Mouse (Mus musculus): ENCODE measurements around the gene Lpcat3.
A peak's percentile ranks its signal among the peaks of the same experiment; 100 is the strongest.

Gene Lpcat3

GRCm38 (mm10) chr6:124740888-124741761 is 78.3 kb downstream of the Lpcat3 start, which contains the start of gene Grcc10:
TSS of gene Grcc10 (minus strand) at chr6:124741374.
- Histone ChIP-seq H3K4me3 (replicated peaks; ENCODE audit: low read length) (peak within 1 kb of the TSS; percentile 86), H3K36me3 (ENCODE audit: insufficient read depth, low read length) (peaks cover 21% of the 10 kb centered on the region), H3K9me3 (ENCODE audit: low read length) (no peaks in the 10 kb centered on the region), H3K27me3 (ENCODE audit: insufficient read depth, low read length) (no peaks in the 10 kb centered on the region; the same call in 1 of the 2 replicates), H3K4me1 (replicated peaks; ENCODE audit: low read depth, low read length) (peaks cover 75% of the 10 kb centered on the region)
- no peak for TF ChIP-seq NANOG (IDR thresholded peaks at IDR 0.05; ENCODE audit: borderline replicate concordance, low read length)
- TF ChIP-seq POU5F1 (IDR thresholded peaks at IDR 0.05; ENCODE audit: borderline replicate concordance, low read length), result no peak
- TF ChIP-seq CTCF (conservative IDR thresholded peaks at IDR 0.05; ENCODE audit: low read length), result no peak

GRCm38 (mm10) chr6:124741842-124742241 is 79.0 kb downstream of the Lpcat3 start:
- H3K4me3 ChIP-seq (replicated peaks; ENCODE audit: low read length), result peak overlapping the region; percentile 37
- H3K9me3 ChIP-seq (ENCODE audit: low read length), result no peaks in the 10 kb centered on the region
- H3K36me3 ChIP-seq (ENCODE audit: insufficient read depth, low read length), result peaks cover 23% of the 10 kb centered on the region
- peaks cover 4% of the 10 kb centered on the region for H3K27me3 ChIP-seq (ENCODE audit: insufficient read depth, low read length)
- peaks cover 80% of the 10 kb centered on the region for H3K4me1 ChIP-seq (replicated peaks; ENCODE audit: low read depth, low read length)
- no peak for TF ChIP-seq NANOG (IDR thresholded peaks at IDR 0.05; ENCODE audit: borderline replicate concordance, low read length)
- TF ChIP-seq CTCF (conservative IDR thresholded peaks at IDR 0.05; ENCODE audit: low read length), result no peak
- TF ChIP-seq POU5F1 (IDR thresholded peaks at IDR 0.05; ENCODE audit: borderline replicate concordance, low read length), result no peak

GRCm38 (mm10) chr6:124742839-124743514 is 80.2 kb downstream of the Lpcat3 start:
- TF ChIP-seq CTCF (conservative IDR thresholded peaks at IDR 0.05; ENCODE audit: low read length), result no peak
- TF ChIP-seq POU5F1 (IDR thresholded peaks at IDR 0.05; ENCODE audit: borderline replicate concordance, low read length), result no peak
- no peak for TF ChIP-seq NANOG (IDR thresholded peaks at IDR 0.05; ENCODE audit: borderline replicate concordance, low read length)
- Histone ChIP-seq H3K9me3 (ENCODE audit: low read length) (no peaks in the 10 kb centered on the region), H3K4me1 (replicated peaks; ENCODE audit: low read depth, low read length) (peaks cover 80% of the 10 kb centered on the region), H3K36me3 (ENCODE audit: insufficient read depth, low read length) (peaks cover 30% of the 10 kb centered on the region), H3K27me3 (ENCODE audit: insufficient read depth, low read length) (peaks cover 7% of the 10 kb centered on the region), H3K4me3 (replicated peaks; ENCODE audit: low read length) (no peak overlapping the region; the same call in 1 of the 2 replicates)

- peaks cover 35% of the 10 kb centered on the region for H3K36me3 ChIP-seq (ENCODE audit: insufficient read depth, low read length)
- H3K27me3 ChIP-seq (ENCODE audit: insufficient read depth, low read length), result peaks cover 7% of the 10 kb centered on the region
- H3K4me1 ChIP-seq (replicated peaks; ENCODE audit: low read depth, low read length), result peaks cover 80% of the 10 kb centered on the region
- H3K4me3 ChIP-seq (replicated peaks; ENCODE audit: low read length), result no peak overlapping the region
- TF ChIP-seq NANOG (IDR thresholded peaks at IDR 0.05; ENCODE audit: borderline replicate concordance, low read length) (no peak), CTCF (conservative IDR thresholded peaks at IDR 0.05; ENCODE audit: low read length) (no peak), POU5F1 (IDR thresholded peaks at IDR 0.05; ENCODE audit: borderline replicate concordance, low read length) (no peak)
- no peaks in the 10 kb centered on the region for H3K9me3 ChIP-seq (ENCODE audit: low read length)
Measured at GRCm38 (mm10) chr6:124743647-124744046, 80.8 kb downstream of the Lpcat3 start.

- Histone ChIP-seq H3K4me1 (replicated peaks; ENCODE audit: low read depth, low read length) (peaks cover 80% of the 10 kb centered on the region), H3K36me3 (ENCODE audit: insufficient read depth, low read length) (peaks cover 45% of the 10 kb centered on the region), H3K27me3 (ENCODE audit: insufficient read depth, low read length) (peaks cover 7% of the 10 kb centered on the region), H3K9me3 (ENCODE audit: low read length) (no peaks in the 10 kb centered on the region), H3K4me3 (replicated peaks; ENCODE audit: low read length) (peak overlapping the region; percentile 82)
- TF ChIP-seq CTCF (conservative IDR thresholded peaks at IDR 0.05; ENCODE audit: low read length) (no peak), NANOG (IDR thresholded peaks at IDR 0.05; ENCODE audit: borderline replicate concordance, low read length) (no peak), POU5F1 (IDR thresholded peaks at IDR 0.05; ENCODE audit: borderline replicate concordance, low read length) (no peak)
Measured at GRCm38 (mm10) chr6:124744755-124745321, 82.0 kb downstream of the Lpcat3 start.

GRCm38 (mm10) chr6:124745490-124746295 is 82.9 kb downstream of the Lpcat3 start:
- Histone ChIP-seq H3K36me3 (ENCODE audit: insufficient read depth, low read length) (peaks cover 50% of the 10 kb centered on the region), H3K4me1 (replicated peaks; ENCODE audit: low read depth, low read length) (peaks cover 82% of the 10 kb centered on the region), H3K27me3 (ENCODE audit: insufficient read depth, low read length) (peaks cover 11% of the 10 kb centered on the region), H3K4me3 (replicated peaks; ENCODE audit: low read length) (peak overlapping the region; percentile 82), H3K9me3 (ENCODE audit: low read length) (no peaks in the 10 kb centered on the region)
- TF ChIP-seq POU5F1 (IDR thresholded peaks at IDR 0.05; ENCODE audit: borderline replicate concordance, low read length) (no peak), CTCF (conservative IDR thresholded peaks at IDR 0.05; ENCODE audit: low read length) (no peak), NANOG (IDR thresholded peaks at IDR 0.05; ENCODE audit: borderline replicate concordance, low read length) (no peak)

GRCm38 (mm10) chr6:124746296-124746605 is 83.4 kb downstream of the Lpcat3 start:
- Histone ChIP-seq H3K36me3 (ENCODE audit: insufficient read depth, low read length) (peaks cover 50% of the 10 kb centered on the region), H3K9me3 (ENCODE audit: low read length) (no peaks in the 10 kb centered on the region), H3K27me3 (ENCODE audit: insufficient read depth, low read length) (peaks cover 11% of the 10 kb centered on the region), H3K4me3 (replicated peaks; ENCODE audit: low read length) (peak overlapping the region; percentile 82), H3K4me1 (replicated peaks; ENCODE audit: low read depth, low read length) (peaks cover 82% of the 10 kb centered on the region)
- no peak for TF ChIP-seq POU5F1 (IDR thresholded peaks at IDR 0.05; ENCODE audit: borderline replicate concordance, low read length)
- TF ChIP-seq NANOG (IDR thresholded peaks at IDR 0.05; ENCODE audit: borderline replicate concordance, low read length), result no peak

Data from E14TG2a.4 (cell line).